Mouse (Mus musculus) heart, adult 2 months (tissue): ENCODE data around the gene Rsad1.

Experiments used
- CTCF ChIP-seq: fragments of 200-600 bp; IDR thresholded peaks from 2 replicates; pipeline ENCODE4 v1.8.1; 2022; ENCODE audit warnings: antibody characterized with exemption, mild to moderate bottlenecking, moderate library complexity
- POLR2A ChIP-seq: fragments of 200-500 bp; IDR thresholded peaks from 2 replicates; pipeline ENCODE4 v1.6.1; 2011; ENCODE audit warnings: mild to moderate bottlenecking, low read depth, low read length, control low read depth; ENCODE audit not compliant: insufficient read depth

- TF ChIP-seq POLR2A (no peak), CTCF (no peak)
These were observed 27.3 kb upstream of the Rsad1 start for GRCm38 (mm10) chr11:94576361-94576760.
